Mouse (Mus musculus) ZHBTc4 (cell line): Measurements from ENCODE around the gene Setd1a.

Source experiments
- DNase-seq: peaks from one replicate; pipeline ENCODE4 v3.0.0-alpha.2; 2011; ENCODE audit warnings: low read depth, low spot score

The Setd1a gene

DNA sequence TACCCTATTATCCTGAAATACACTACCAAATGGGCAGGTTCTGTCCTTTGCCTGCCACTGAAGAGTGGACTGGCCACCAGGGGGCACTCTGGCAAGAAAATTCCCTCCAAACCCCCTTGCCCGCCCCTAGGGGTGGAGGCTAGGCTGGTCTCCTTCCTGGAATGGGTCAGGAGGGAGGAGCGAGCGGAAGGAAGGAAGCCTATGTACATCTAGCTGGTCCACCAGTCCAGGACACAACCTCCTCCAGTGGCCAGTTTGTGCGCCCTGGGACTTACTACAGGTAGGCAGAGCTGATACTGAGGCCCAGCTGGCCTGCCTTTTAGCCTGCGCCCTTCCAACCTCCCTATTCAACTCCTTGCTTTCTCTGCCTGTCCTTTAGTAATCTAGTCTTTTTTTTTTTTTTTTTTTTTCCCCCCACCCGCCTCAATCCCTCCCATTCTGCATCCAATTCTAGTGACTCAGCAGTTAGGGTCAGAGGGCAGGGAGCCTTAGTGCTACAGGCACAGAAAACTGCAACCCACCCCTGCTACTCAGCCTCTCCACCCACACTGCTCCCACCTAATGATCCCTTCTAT is 24.1 kb downstream of the Setd1a start, which contains the start of gene Hsd3b7:
Gene Hsd3b7 (plus strand): TSS at position 170 of the 575 bp plus-strand sequence.
- peak; percentile 94 for DNase-seq

DNA sequence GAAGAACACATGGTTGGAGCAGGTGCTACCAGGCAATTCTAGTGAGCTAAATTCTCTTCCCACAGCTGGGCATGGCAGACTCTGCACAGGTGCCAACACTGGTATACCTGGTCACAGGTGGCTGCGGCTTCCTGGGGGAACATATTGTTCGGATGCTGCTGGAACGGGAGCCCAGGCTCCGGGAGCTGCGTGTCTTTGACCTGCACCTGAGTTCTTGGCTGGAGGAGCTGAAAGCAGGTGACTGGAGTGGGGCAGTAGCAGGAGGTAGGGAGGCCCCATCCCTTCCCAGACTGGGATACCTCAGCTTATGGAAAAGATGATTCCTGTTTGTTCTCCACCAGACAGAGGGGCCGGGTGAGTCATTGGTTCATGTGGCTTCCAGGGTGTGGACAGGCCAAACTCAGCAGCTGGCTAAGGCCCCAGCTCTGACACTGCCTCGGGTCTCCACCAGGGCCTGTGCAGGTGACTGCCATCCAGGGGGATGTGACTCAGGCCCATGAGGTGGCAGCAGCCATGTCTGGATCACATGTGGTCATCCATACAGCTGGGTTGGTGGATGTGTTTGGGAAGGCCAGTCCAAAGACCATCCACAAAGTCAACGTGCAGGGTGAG is 24.6 kb downstream of the Setd1a start:
- peak; percentile 34 for DNase-seq

DNA sequence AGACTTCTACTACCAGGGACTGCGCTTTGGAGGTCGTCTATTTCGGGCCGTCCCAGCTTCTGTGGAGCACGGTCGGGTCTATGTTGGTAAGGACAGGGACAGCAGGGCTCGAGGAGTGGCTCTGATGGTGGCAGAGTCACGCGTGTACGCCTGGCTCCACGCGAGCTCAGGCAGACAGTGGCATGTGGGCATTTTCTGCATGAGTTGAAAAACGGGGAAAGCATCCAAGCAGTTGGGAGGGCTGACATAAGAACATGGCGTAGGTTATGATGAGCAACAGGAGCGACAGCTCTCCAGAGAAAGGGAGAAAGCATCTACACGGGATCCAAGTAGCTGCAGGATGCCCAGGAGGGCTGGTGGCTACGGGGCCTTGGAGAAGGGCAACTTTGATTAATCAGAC is 25.8 kb downstream of the Setd1a start:
- DNase-seq = no peak

DNA sequence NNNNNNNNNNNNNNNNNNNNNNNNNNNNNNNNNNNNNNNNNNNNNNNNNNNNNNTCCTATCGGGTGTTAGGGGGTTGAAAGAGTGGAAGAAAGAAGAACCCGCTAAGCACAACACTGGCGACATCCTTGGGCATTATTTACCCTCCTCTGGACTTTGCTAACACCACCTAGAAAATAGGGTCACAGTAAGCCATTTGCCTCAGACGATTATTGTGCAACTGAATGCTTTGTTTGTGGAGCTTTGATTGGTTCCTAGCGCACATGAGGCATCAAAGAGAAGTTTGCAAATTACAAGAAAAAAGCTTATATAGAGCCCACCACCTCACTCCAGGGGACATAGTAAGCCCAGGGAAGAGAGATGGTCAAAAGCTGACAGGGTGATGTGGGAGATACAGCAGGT is 32.4 kb downstream of the Setd1a start:
- DNase-seq = no peak

DNA sequence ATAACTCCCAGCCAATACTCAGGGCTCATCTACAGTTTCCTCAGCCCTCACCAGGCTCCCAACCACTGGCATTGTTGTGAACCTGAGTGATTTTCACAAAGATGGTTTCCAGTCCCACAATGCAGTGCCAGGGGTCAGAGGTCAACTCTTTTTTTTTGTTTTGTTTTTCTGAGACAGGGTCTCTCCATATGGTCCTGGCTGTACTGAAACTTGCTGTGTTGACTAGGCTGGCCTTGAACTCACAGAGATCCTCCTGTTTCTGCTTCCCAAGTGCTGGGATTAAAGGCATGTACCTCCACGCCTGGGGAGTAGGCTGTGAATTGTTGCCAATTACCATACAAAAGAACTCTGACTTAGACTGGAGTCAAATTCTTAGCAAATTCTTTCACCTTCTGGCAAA is 33.4 kb downstream of the Setd1a start:
- DNase-seq = peak; percentile 48

DNA sequence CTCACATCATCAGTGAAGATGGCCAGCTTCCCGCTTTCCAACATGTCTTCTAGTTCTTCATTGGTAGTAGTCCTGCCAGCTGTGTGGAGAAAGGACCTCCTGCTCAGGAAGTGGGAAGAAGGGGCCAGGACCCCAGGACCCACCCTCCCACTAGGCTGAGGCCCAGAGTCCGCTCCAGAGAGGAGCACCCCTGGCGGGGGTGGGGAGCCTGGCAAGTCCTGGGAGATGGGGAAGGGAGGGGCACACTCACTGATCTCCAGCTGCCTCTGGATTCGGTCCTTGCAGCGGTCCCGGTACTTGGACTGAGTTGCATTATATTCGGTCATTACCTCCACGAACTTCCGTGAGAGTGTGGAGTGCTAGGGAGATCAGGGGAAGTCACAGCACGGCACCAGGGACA is 34.2 kb downstream of the Setd1a start:
- DNase-seq = peak; percentile 43

DNA sequence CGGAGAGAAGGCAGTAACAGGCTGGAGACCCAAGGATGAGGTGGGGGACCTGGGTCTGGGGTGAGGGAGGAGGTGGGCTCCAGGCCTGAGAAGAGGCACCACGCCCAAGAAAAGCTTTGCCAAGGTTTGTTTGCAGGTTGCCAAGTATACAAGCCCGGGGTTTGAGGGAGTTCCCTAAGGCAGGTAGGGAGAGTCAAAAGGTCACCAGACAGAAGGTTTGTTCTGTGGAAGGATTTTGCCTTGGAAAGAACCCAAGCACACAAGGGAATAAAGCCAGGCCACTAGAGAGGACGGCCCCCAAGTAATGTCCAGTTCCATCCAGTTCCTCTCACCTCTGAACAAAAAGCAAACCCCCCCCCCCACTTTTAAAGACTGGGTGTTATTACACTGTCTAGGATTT is 34.8 kb downstream of the Setd1a start:
- no peak for DNase-seq

DNA sequence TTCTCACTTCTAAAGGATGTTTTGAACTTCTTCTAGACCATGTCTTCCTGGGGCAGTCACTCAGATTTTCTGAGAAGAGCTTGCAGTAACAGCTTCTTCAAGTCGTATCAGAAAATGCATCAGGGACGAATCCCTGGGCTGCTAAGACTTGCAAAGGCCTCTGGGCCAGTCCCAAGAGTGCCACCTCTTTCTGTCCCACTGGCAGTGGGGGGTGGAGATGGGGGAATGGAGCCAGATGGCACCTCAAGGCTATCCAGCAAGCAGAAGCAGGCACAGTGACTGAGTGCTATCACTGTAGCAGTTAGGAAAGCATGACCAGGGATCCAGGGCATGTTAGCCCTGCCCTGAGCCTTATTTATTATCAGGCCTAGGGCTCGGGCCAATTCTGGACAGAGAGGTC is 35.8 kb downstream of the Setd1a start:
- DNase-seq = no peak

DNA sequence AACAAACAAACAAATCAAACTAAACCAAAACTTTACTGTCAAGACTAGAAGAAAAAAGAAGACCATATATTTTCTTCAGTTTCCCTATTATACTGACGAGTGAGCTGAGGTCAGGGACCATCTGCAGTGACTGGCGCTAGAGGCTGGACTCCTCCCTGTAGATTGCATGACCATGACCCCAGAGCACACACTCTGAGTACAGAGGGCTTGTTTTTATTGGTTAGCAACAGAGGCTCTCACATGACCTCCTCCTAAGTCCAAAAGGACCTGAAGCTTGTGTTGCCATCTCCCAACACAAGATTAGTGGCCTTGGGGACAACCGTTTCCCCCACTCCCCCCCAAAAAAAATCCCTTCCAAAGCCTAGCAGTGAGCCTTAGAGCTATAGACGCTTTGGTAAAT is 37.4 kb downstream of the Setd1a start:
- DNase-seq = no peak

DNA sequence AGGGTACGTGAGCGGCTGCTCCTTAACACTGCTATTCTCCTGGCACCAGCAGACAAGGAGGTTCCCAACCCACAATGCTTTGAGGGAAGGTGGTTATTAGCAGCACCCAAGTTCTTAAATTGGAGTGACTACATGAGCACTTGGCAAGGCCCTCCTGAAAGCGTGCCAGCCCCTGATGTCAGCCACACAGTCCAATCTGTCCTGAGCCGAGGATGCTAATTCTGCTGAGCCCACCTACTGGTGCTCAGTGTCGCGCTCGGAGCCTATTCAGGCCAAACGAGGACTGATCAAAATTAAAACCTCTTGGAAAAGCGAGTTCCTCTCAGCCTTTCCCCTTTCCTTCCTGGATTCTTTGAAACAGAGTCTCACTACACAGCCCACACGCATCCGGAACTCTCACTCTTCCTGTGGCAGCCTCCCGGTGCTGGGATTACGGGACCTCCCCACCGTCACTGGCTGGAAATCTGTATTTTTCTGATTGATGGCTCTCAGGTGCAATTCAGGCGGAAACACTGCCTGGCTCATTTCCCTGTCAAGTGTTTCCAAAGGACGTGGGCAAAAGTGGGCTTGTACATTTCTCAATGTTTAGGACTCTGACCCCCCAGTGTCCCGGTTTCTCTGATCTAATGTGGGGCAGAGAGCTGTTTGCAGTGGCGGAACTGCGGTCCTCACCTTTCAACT is 37.9 kb downstream of the Setd1a start:
- DNase-seq = no peak

DNA sequence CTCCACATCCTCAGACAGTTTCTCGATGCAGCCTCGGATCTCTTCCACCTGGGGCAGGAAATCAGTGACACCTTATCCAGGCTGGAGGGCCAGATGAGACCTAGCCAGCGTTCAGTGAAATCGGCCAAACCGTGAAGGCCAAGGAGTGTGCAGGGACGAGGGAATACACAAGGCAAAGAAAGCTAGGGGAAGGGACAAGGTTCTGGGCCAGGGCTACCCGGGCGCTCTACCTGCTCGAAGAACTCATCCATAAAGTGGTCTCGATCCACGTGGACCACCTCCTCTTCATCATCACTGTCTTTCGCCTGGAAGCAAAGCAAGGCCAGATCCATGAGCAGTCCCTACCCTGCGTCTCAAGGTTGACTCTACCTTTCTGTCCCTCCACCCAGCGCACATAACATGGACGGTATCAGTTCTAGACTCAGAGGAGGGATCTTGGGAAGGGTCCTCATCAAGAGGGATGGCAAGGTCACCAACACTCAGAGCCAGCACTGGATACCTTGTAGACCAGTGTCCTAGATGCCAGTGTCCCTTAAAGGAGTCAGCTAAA is 38.7 kb downstream of the Setd1a start:
- DNase-seq = no peak

DNA sequence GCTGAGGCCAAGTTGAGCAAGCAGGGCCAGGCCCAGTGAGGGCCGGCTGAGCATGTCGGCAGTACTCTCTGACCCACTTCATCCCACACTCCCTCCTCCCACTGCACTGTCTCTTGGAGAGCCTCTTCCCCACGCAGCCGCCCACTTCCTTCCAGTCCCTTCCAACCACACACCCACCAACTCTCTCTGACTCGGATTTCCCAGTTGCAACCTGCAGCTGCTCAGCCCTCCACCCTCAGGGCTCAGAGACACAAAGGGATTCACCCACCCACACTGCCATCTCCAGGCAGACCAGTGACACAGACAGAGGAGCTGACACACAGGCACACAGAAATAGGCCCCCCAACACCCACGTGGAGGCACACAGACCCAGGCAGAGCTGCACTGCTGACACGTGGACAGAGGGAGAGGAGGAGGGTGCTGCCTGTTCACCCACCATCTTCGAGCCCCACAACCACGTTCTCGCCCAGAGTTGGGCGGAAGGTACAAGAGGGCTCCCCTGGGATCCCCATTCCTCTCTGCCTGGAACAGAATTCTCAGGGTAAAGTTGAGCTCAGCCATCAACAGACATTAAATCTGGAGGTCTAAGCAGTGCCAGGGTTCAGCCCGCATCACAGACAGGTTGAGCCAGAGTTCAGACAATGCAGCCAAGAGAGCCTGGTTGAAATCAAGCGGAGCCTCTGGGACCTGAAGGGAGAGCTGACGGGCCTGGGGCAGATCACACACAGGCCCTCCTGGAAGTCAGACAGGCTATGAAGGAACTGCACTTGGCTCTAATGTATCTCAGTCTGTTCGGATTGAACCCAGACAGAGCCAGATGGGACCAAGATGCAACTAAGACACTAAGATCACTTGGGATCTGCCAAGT is 39.7 kb downstream of the Setd1a start:
- peak; percentile 82 for DNase-seq

DNA sequence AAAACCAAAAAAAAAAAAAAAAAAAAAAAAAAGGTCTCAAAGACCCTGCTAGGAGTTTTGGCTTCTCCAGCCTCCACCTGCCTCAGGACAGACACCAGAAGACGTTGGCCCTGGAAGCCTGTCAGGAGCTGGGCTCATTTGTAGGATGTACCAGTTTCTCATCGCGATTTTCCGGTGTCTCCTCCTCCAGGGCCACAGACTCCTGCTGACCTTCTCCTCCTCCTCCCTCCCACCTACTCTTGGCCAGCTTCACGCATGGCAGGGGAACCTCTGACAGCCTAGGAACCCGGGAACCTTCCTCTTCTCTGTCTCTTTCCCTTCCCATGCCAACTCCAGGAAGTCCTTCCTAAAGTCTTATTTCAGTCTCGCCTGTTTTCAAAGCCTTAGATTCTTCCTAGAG is 40.6 kb downstream of the Setd1a start:
- no peak for DNase-seq

DNA sequence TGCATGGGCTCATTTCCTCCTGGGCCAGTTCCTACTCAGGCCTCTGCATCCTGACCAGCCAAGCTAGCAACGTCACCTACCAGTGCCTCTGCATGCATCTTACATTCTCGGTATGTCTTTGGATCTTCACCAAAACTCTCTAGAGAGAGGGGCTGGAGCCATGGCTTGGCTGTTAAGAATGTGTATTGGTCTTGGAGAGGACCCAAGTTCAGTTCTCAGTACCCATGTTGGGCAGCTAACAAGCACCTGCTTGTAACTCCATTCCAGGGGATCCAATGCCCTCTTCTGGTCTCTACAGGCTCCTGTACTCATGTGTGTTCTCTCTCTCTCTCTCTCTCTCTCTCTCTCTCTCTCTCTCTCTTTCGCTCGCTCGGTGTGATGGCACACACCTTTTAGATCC is 41.3 kb downstream of the Setd1a start:
- DNase-seq = no peak

DNA sequence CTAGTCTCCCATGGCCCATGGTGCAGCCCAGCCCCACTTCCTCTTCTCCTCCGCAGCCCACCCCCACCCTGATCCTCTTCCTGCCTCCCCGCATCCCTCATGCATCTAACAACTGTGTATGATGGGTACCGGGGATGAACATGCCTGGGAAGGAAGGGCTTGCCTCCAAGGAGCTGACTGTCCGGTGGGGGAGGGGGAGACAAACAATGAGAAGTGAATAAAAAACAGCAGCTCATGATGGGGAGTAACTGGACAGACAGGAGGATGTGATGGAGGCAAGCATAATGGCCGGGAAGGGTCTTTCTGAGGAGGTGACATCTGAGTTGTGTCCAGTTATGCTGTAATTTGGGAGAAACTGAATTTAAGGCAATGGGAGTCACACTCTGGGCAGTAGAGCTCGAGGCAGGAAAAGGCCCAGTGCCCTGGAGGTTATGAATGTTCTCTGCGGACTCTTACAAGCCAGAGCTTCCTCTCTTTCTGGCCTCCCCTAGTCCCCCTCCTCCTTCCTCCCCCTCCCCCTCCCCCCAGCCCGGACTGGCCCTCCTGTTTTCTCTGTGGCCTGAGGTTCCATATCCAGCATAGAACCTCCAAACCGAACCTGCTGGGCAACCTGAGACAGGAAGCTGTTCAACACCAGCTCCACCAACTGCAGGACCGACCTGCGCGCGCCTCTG is 44.5 kb downstream of the Setd1a start:
- no peak for DNase-seq

DNA sequence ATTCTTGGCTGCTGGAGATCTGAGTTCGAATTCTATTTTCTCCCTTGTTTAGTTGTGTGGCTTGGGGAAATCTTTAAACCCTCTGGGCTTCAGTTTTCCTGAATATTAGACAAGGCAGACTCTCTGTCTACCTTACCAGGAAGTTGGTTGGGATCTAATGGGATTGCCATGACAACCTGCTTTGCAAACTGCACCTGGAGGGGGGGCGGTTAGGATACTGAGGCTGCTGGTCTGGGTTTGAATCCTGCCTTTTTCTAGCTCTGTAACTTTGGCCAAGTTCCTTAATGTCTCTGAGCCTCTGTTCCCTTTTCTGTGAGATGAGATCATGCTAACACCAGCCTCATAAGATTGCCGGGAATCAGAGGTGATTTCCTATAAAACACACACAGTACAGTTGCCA is 46.0 kb downstream of the Setd1a start:
- DNase-seq = no peak

DNA sequence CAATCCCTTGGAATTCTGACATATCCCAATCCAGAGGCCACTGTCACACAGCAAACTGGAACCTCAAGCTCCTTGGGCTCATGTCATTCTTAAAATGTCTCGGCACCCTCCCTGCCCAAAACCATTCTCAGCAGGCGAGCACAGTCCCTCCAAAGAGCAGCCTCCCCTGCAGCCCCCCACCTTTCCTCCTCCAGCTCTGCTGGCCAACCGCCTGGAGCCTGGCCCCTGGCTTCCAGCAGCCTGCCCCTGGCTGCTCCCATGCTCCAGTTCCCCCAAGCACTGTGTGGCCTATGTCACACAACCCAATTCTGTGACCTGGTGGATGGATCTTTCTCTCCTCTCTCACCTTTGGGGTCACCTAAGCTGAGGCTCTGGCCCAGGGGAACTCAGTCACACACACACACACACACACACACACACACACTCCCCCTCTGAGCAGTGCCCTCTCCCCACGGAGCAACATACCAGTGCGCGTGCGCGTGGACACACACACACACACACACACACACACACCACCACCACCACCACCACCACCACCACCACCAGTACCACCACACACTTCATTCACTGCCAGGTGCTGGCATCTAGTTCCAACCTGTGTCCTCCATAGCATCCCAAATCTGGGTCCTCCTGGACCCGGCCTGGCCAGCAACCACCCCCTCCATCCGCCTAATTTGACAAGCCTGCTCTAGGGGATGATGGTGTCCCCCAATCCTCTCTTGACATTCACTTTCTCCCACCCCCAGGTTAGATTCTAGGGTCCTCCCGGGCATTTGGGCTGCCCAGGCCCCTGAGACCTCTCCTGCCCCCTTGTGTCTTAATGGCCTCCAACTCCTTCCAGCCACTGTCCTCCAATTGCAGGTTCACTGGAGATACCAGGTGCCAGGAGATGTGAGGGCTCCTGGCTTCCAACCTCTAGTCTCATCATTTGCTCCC is 47.0 kb downstream of the Setd1a start:
- DNase-seq = no peak

DNA sequence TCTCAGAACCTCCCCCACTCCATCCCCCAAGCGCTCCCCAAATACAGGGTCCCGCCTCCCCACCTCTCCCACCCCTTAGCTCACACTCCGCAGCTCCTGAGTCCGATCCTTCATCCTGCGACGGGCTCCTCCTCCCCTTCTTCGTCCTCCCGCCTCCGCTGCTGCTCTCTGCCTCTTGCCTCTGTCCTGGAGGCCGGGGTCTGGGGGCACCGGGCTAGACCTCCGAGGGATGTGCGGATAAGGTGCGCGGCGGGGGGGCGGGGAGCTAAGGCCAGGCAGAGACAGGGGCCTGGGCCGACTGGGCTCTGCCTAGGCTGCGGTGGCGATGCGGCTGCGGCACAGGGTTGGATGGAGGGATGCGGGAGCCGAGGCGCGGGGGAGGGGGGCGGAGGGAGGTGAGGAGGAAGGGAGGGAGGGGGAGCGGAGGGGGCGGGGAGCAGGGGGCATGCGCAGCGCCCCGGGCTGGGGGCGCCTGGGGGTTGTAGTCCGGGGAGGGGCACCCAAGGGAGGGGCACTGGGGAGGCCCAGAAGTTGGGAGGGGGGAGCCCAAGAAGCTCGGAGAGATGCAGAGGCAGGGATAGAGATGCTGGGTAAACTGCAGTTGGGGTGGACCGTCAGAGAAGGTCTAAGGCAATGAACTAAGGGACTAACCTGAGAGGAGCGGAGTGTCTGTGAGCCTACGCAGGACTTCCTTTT is 47.9 kb downstream of the Setd1a start, which contains the start of the genes Stx4a and Stx1b:
Gene Stx4a (plus strand): TSS at position 119 of the 696 bp plus-strand sequence.
Gene Stx1b (minus strand): TSS at position 374 of the 696 bp plus-strand sequence.
- peak; percentile 58 for DNase-seq

DNA sequence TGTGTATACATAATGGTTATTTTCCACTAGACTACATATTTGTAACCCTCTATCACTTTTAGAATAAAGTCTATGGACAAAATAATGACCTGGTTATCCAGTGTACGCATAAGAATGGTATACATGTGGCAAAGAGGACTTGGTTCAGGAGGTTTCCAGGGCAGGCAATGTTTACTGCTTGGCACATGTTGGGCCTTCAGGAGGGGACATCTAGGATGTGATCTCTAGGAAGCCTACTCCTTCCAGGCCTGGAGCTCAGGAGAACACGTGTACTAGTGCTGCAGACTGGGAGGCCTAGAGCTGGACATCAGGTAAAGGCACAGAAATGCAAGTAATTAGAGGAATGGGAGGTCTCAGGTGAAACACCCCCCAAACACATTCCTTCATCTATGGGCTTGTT is 59.1 kb downstream of the Setd1a start:
- no peak for DNase-seq
